Mouse (Mus musculus) heart, embryonic 13.5 days (tissue): ENCODE measurements around the gene Ugt1a5. TPM values are rescaled to one million over a fixed set of nuclear protein-coding genes. Genes with fewer than 3 reads are reported as not detected.
"Not testable (repeated sequence)": the region's sequence is repeated elsewhere in the genome, so short reads cannot be mapped to it uniquely, and the experiment has no call there.

ENCODE experiments used
- ATAC-seq: fragments of 200-750 bp; cut with Nextera tagmentation; 2 replicates; pipeline ENCODE4 v1.8.0; 2017; ENCODE audit warnings: moderate TSS enrichment; ENCODE audit not compliant: insufficient number of reproducible peaks, low FRiP score, low TSS enrichment; ENCODE audit errors: extremely low read depth
- H3K27ac ChIP-seq: fragments of 300-500 bp; sonication (generic); replicated peaks from 2 replicates; pipeline ENCODE4 v1.5.1; 2015; ENCODE audit warnings: moderate library complexity, mild to moderate bottlenecking, inconsistent platforms
- H3K27me3 ChIP-seq: fragments of 300-500 bp; sonication (generic); replicated peaks from 2 replicates; pipeline ENCODE4 v1.6.1; 2015; ENCODE audit warnings: mild to moderate bottlenecking, inconsistent platforms
- H3K36me3 ChIP-seq: fragments of 300-500 bp; sonication (generic); 2 replicates; pipeline ENCODE4 v1.6.1; 2015; ENCODE audit warnings: mild to moderate bottlenecking, inconsistent platforms
- H3K4me1 ChIP-seq: fragments of 300-500 bp; sonication (generic); 2 replicates; pipeline ENCODE4 v1.6.1; 2015; ENCODE audit warnings: inconsistent platforms
- H3K4me2 ChIP-seq: fragments of 300-500 bp; sonication (generic); 2 replicates; pipeline ENCODE4 v1.6.1; 2015; ENCODE audit warnings: inconsistent platforms, mild to moderate bottlenecking, moderate library complexity
- H3K4me3 ChIP-seq: fragments of 300-500 bp; sonication (generic); 2 replicates; pipeline ENCODE4 v1.5.1; 2015; ENCODE audit warnings: moderate library complexity, mild to moderate bottlenecking, inconsistent platforms
- H3K9ac ChIP-seq: fragments of 300-500 bp; sonication (generic); 2 replicates; pipeline ENCODE4 v1.6.1; 2015; ENCODE audit warnings: inconsistent platforms, mild to moderate bottlenecking, moderate library complexity
- H3K9me3 ChIP-seq: fragments of 300-500 bp; sonication (generic); 2 replicates; pipeline ENCODE4 v1.6.1; 2016; ENCODE audit warnings: inconsistent platforms
- WGBS: fragments of 180-500 bp; shearing (Covaris S2); methylation state at CpG from one replicate; pipeline ENCODE4 v1.1.7; 2015; ENCODE audit warnings: mixed read lengths; 5-methylcytosine and 5-hydroxymethylcytosine counted together
- polyA plus RNA-seq: library from polyadenylated mRNA; unstranded; fragments of >200 nt; fragmentation: Nextera tagmentation; extraction: Ambion mirVana; gene quantifications from 2 replicates; pipeline ENCODE4 v1.2.1, GENCODE M21; 2015

Ugt1a5 gene
- polyA plus RNA-seq = not detected in 2 replicates

DNA sequence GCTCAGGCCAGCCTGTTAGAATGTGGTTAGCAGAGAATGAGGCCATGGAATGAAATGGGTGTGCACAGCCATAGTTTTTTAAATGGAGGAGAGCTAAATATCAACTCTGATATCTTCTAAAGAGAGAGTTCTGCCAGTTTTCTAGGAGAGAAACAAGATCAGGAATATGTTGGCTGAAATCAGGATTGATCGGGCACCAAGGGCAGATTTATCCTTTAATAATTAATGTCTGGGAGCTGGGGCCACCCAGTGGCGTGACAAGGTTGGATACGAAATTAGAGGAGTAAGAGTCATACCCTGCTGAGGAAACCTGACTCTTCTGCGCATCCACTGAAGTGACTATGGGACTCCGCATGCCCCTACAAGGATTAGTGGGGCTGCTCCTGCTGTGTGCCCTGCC lies at the start of gene Ugt1a5:
TSS of gene Ugt1a5 (plus strand) at position 302 of the 400 bp plus-strand sequence.
- Histone ChIP-seq H3K9ac (no peak within 1 kb of the TSS), H3K9me3 (peaks cover 5% of the 10 kb centered on the region; the same call in 1 of the 2 replicates), H3K27me3 (no peaks in the 10 kb centered on the region), H3K27ac (no peak within 1 kb of the TSS), H3K4me1 (no peaks in the 10 kb centered on the region), H3K4me3 (no peak within 1 kb of the TSS), H3K4me2 (no peak within 1 kb of the TSS), H3K36me3 (no peaks in the 10 kb centered on the region)
- 69% methylated on average over 5 of the region's 5 CpGs for WGBS
- no peak for ATAC-seq

- 6% methylated on average over 4 of the region's 4 CpGs for WGBS
- not testable (repeated sequence) for H3K36me3 ChIP-seq, H3K27me3 ChIP-seq, ATAC-seq, H3K9me3 ChIP-seq, H3K9ac ChIP-seq, H3K4me1 ChIP-seq, H3K4me2 ChIP-seq, H3K4me3 ChIP-seq, H3K27ac ChIP-seq
Measured at GRCm38 (mm10) chr1:88120550-88120949, 45.3 kb upstream of the Ugt1a5 start.

DNA sequence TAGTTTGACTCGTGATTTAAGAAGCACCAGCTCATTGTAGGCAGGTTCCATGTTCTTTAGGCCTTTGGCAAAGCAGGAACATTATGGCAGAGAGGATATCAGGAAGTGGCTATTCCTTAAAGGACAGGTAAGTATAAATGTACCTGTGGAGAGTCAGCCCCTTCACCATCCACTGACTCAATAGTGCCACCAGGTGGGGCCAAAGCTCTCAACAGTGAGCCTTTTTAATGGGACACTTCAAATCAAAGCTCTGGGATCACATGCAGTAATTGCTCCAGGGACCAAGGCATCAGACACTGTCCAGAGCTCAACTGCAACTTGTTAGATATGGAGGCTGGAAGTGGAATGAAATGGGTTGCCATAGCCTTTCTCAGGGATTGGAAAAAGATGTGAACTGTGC lies 44.3 kb upstream of the Ugt1a5 start:
- no CpG with 5 or more reads among the region's 1 CpGs for WGBS
- not testable (repeated sequence) for H3K4me1 ChIP-seq, H3K9me3 ChIP-seq, H3K27ac ChIP-seq, H3K36me3 ChIP-seq, H3K27me3 ChIP-seq, H3K4me3 ChIP-seq, ATAC-seq, H3K9ac ChIP-seq, H3K4me2 ChIP-seq

DNA sequence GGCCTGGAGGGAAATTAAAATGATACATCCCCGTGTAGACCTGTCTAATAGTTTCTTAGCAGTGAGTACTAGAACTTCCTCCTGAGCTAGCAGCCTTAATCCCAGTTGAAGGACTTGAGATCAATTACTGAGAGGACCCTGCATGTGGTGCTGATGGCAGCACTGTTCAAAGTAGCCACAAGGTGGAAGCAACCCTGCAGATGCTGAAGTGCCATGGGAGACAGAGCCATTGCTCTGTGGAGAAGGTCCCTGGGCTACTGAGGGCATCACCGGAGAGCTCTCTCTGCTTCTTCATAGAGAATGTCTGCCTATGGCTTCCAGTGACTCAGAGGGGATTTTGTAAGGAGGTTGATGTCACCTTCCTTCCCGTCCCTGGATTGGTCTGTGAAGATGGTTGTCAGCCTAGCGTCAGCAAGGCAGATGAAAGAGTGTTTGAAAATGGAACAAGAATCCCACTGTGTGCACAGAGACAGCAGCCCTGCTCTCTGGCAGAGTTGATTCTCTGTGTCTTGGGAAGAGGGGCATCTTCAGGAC lies 39.9 kb upstream of the Ugt1a5 start:
- not testable (repeated sequence) for H3K9ac ChIP-seq, H3K9me3 ChIP-seq, H3K27ac ChIP-seq, H3K36me3 ChIP-seq, ATAC-seq, H3K27me3 ChIP-seq, H3K4me2 ChIP-seq, H3K4me1 ChIP-seq, H3K4me3 ChIP-seq
- WGBS = 57% methylated on average over 4 of the region's 4 CpGs

DNA sequence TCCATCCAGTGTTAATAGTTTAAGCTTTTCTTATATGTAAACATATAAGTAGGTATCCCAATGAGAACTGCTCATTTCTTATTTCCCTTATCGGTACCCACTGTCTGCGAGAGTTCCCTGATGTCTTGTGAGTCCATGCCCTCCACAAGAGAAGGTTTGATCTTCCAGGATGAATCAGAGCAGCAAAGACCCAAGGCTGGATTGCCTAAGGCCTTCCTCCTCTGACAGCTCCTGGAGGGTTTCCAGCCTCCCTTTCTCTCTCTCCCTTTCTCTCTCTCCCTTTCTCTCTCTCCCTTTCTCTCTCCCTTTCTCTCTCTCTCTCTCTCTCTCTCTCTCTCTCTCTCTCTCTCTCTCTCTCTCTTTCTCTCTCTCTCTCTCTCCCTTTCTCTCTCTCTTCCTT lies 36.7 kb upstream of the Ugt1a5 start:
- not testable (repeated sequence) for ATAC-seq, H3K27ac ChIP-seq, H3K36me3 ChIP-seq, H3K9me3 ChIP-seq, H3K4me3 ChIP-seq, H3K9ac ChIP-seq, H3K4me1 ChIP-seq, H3K27me3 ChIP-seq, H3K4me2 ChIP-seq
- 80% methylated on average over 2 of the region's 2 CpGs for WGBS

DNA sequence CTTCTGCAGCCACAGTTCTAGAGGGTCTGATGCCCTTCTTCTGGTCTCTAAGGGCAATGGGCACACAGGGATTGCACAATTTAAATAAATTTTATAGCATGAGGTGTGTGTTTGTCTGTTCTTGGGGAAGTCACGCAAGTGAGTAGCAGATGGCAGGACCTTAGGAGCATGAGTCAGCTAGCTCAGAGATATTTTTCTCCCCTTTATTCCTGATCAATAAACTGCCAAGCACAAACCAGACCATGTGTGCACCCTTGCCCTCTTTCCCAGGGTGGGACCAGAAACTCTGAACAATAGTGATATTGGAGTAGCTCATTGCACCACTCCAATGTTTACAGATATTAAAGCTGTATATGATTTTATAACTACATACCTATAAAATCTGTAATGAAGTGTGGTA lies 35.6 kb upstream of the Ugt1a5 start:
- not testable (repeated sequence) for H3K27ac ChIP-seq, H3K9ac ChIP-seq, H3K36me3 ChIP-seq, H3K4me1 ChIP-seq, H3K9me3 ChIP-seq, H3K27me3 ChIP-seq, ATAC-seq, H3K4me3 ChIP-seq, H3K4me2 ChIP-seq
- 91% methylated on average over 1 of the region's 1 CpGs for WGBS

- Histone ChIP-seq H3K27ac (no peak overlapping the region), H3K4me2 (no peak overlapping the region), H3K4me1 (no peaks in the 10 kb centered on the region), H3K36me3 (no peaks in the 10 kb centered on the region), H3K9ac (no peak overlapping the region), H3K27me3 (no peaks in the 10 kb centered on the region), H3K9me3 (no peaks in the 10 kb centered on the region), H3K4me3 (no peak overlapping the region)
- WGBS = 62% methylated on average over 3 of the region's 3 CpGs
- no peak for ATAC-seq
Measured at GRCm38 (mm10) chr1:88133908-88134456, 31.8 kb upstream of the Ugt1a5 start.

- not testable (repeated sequence) for H3K4me2 ChIP-seq, H3K27me3 ChIP-seq, H3K27ac ChIP-seq, H3K9ac ChIP-seq, H3K4me1 ChIP-seq, H3K9me3 ChIP-seq, ATAC-seq, H3K36me3 ChIP-seq, H3K4me3 ChIP-seq
- WGBS = 39% methylated on average over 5 of the region's 5 CpGs
Measured at GRCm38 (mm10) chr1:88134457-88135011, 31.3 kb upstream of the Ugt1a5 start, which contains the start of gene Ugt1a6a. TSS of gene Ugt1a6a (plus strand) at chr1:88134809.

DNA sequence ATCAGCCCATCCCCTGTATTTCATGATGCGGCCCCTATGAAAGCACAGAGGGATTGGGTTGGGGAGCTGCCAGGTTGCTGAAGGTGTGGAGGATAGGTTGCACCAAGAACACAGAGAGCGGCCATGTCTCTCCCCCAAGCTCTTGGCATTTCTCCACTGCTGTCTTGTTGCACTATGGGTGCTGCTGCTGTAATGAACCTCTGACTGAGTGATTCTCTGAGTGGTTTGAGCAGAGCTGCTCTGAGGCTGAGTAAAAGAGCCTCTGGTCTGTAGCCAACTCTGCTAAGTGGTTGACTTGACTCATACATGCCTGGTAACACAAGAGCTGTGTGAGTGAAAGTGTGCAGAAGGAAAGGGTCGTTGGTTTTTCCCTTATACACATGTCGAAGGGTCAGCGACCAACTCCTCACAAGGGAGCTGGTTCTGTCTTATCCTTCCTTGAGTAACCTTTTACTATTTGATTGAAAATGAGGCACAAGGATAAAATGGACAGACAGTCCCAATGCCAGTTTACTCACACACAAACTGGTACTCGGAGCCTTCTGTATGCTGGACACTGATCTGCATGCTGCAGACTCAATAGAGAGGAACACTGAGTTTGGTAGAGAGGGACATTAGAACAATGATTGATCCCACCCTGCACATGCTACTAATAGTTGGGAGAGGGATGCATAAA lies 30.4 kb upstream of the Ugt1a5 start:
- not testable (repeated sequence) for H3K9ac ChIP-seq, H3K36me3 ChIP-seq, H3K27me3 ChIP-seq, H3K4me3 ChIP-seq, H3K27ac ChIP-seq, H3K4me2 ChIP-seq, ATAC-seq, H3K9me3 ChIP-seq, H3K4me1 ChIP-seq
- 84% methylated on average over 6 of the region's 6 CpGs for WGBS

GRCm38 (mm10) chr1:88136646-88137045 lies 29.2 kb upstream of the Ugt1a5 start:
- WGBS = 73% methylated on average over 2 of the region's 2 CpGs
- no peak overlapping the region for H3K4me3 ChIP-seq
- H3K4me1 ChIP-seq = no peaks in the 10 kb centered on the region

DNA sequence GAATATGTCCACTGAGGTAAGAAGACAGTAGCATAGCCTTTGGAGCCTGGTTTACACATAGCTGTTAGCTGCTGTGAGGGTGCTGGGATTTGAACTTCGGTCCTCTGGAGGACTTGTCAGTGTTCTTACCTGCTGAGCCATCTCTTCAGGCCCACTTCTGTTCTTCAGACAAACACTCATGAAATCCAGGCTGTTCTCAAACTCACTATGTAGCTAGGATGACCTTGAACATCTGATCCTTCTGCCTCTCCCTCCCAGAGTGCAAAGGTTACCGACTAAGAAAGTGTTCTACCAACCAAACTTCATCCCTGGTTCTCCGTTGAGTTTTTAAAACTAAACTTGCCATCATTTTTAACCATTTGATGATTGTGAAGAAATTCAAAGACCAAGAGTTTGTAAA lies 28.5 kb upstream of the Ugt1a5 start:
- no peak overlapping the region for H3K4me3 ChIP-seq
- H3K9ac ChIP-seq = no peak overlapping the region
- H3K4me1 ChIP-seq = no peaks in the 10 kb centered on the region
- ATAC-seq = no peak
- no peak overlapping the region for H3K4me2 ChIP-seq
- 72% methylated on average over 3 of the region's 3 CpGs for WGBS
- H3K36me3 ChIP-seq = no peaks in the 10 kb centered on the region
- H3K9me3 ChIP-seq = no peaks in the 10 kb centered on the region
- no peaks in the 10 kb centered on the region for H3K27me3 ChIP-seq
- H3K27ac ChIP-seq = no peak overlapping the region

More at GRCm38 (mm10) chr1:88136646-88137045, 29.2 kb upstream of the Ugt1a5 start:
- Histone ChIP-seq H3K4me2 (no peak overlapping the region), H3K9ac (no peak overlapping the region), H3K9me3 (no peaks in the 10 kb centered on the region), H3K27ac (no peak overlapping the region), H3K27me3 (no peaks in the 10 kb centered on the region), H3K36me3 (no peaks in the 10 kb centered on the region)
- ATAC-seq = no peak

DNA sequence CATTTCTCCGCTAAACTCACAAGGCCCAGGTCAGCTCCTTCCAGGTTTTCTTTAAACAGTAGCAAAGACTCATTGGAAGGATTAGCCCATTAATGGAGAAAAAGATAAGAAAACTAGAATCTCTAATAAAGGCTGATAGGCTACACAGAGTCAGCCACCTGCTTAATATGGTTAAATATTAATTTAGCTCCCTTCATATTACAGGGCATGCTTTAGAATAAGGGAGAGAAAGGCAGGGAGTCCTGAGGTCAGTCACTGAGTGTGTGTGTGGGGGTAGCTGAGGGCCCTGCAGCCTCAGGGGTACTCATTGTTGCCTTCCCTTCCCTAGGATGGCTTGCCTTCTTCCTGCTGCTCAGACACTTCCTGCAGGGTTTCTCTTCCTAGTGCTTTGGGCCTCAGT lies 27.7 kb upstream of the Ugt1a5 start:
- no peak for ATAC-seq
- Histone ChIP-seq H3K4me3 (no peak overlapping the region), H3K36me3 (no peaks in the 10 kb centered on the region), H3K27ac (no peak overlapping the region), H3K9me3 (no peaks in the 10 kb centered on the region), H3K4me1 (no peaks in the 10 kb centered on the region), H3K27me3 (no peaks in the 10 kb centered on the region), H3K9ac (no peak overlapping the region), H3K4me2 (no peak overlapping the region)
- 85% methylated on average over 1 of the region's 1 CpGs for WGBS
